Mouse (Mus musculus) kidney, adult 11 months (tissue): ENCODE results near the gene Rpl35.

Experiments used
- DNase-seq: peaks from one replicate; pipeline ENCODE4 v3.0.0; 2022

Gene Rpl35

DNA sequence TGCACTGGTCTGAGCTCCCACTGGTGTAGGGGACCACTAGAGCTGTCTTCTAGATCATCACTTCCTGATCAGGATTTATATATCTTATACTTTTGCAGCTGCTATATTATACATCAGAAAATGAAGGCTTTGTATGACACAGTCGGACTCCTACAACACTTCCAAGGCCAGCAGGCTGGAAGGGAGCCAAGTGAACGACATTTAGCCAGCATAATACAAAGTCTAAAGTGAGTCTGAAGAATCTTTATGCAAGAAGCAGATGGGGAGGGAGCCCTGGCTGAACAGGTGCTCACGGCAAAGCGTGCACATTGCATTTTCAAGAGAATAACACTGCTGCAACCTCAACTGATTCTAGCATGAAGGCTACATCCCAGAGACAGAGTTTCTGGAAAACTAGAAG is 13.0 kb downstream of the Rpl35 start:
- DNase-seq, result no peak

DNA sequence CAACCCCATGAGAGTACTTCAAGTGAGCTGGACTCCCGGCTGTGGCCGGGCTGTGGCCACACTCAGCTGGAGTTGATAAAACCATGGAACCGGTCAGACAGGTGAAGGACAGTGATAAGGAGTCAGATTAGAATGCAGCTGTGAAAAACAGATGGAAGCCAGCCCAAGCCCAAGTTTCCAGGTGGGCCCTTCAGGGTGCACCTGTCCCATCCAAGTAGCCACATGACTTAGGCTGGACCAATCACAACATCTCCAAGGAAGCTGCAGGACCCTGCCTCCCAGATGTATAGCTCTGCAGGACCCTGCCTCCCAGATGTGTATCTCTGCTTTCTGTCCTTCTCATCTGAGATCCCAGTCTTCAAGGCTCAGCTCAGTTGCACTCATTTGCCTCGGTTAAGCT is 13.4 kb downstream of the Rpl35 start:
- DNase-seq, result no peak

DNA sequence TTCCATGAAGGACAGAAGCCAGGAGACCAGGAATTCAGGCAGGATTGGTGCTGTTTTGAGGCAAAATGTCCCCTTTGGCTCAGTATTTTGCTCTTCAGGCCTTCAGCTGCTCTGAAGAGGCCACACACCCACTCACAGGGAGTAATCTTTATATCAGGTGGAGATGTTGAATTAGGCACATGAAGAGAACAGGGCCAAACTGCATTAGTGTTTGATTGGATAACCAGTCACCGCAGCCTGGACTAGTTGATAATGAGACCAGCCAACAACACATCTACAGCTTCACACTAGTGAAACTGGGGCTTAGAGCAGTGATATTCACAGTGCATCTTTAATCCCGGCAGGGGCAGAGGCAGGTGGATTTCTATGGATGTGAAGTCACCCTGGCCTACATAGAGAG is 16.5 kb downstream of the Rpl35 start:
- no peak for DNase-seq

DNA sequence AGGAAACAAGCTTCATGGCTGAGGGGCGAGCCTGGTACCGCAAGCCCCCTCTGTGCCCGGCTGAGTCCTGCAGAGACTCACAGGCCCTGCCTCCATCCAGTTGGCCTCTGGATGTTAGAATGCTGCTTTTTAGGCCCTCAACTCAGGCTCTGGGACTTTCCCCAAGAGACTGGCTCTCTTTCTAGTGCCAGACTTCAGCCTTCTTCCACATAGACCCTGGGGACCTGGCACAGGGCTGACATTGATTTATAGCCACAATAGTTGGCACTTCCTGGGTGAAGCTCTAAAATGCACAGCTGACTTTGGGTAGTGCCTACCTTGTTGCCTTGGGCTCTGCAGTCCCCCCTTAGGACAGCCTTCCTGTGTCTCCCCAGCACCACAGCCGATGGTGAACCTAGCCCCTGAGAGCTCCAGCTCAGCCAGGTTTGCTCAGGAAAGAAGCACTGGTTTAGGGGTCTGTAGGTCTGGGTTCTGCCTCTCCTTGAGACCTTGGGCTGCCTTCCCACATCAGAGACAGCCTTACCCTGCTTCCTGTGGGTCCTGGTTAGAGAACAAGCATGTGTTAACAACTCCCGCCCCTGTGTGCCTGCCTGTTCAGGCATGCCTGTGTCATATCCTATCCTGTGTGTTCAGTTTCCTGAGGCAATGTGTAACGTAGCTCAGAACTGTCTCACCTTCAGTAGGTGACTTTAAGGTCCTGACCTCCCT is 17.5 kb downstream of the Rpl35 start:
- no peak for DNase-seq

DNA sequence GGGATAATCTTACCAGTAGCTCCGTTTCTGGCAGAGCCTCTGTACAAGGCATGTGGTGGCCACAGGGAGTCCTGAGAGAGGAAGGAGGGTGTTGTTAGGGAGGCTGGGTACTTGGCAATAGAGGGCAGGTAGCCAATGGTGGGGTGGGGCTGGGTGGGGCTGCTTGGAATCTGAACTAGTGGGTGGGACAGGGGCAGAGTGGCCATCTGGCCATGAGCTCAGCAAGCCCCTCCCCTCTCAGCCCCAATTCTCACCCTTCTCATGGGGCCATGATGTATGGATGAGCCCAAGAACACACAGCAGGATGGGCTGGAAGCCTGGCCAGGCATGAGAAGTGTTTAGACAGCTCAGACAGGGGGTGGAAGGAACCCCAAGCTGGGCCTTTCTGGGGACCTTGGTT is 18.1 kb downstream of the Rpl35 start:
- no peak for DNase-seq

DNA sequence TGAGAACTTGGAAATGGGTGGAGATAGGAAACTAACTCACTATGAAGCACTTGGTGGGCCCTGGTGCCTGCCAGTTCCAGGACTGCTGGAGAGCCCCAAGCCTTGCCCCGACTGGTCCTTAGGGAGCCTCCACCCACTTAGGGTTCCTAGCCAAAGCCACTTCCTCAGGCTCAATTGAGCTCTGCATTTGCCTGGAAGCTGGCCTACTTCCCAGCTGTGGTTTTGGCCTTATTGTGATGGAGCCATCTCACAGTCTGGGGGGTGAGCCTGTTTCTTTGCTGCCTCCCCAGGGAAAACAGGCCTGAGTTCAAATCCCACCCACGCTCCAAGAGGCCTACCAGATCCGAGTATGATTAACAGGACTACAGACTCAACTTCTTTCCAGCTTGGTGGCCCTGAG is 18.8 kb downstream of the Rpl35 start:
- DNase-seq, result no peak

DNA sequence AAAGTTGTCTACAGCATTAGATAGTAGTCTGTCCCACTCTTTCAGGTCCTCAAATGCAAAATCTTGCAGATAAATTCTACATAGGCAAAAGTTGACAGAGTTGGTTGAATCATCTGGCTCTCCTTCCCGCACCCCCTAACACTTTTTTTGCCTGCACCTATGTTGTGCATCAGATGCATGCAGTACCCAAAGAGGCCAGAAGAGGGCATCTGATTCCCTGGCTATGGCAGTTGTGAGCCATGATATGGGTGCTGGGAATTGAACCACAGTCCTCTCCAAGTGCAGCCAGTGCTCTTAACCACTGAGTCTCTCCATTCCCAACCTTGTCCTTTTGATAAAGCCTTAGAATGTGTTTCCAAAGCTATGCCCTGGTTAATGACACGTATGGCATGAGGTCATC is 22.0 kb downstream of the Rpl35 start:
- DNase-seq, result no peak

DNA sequence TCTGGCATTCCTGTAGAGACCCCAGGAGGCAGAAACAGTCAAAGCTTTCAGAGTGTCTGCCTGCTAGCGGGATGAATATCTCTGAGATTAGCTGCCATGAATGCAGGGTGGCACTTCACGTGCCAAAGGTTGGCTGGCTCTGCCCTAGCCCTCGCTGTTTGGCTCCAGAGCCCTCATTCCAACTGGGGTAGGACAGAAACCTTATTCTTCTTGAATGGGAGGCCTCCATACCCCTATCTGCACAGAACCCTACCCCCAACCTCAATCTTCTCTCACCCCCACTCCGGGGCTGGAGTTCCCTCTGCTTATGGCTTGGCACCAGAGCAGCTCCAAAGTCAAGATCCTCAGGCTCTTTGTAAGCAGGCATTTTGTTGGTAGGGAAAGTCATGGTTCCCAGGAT is 27.6 kb downstream of the Rpl35 start:
- DNase-seq, result no peak

DNA sequence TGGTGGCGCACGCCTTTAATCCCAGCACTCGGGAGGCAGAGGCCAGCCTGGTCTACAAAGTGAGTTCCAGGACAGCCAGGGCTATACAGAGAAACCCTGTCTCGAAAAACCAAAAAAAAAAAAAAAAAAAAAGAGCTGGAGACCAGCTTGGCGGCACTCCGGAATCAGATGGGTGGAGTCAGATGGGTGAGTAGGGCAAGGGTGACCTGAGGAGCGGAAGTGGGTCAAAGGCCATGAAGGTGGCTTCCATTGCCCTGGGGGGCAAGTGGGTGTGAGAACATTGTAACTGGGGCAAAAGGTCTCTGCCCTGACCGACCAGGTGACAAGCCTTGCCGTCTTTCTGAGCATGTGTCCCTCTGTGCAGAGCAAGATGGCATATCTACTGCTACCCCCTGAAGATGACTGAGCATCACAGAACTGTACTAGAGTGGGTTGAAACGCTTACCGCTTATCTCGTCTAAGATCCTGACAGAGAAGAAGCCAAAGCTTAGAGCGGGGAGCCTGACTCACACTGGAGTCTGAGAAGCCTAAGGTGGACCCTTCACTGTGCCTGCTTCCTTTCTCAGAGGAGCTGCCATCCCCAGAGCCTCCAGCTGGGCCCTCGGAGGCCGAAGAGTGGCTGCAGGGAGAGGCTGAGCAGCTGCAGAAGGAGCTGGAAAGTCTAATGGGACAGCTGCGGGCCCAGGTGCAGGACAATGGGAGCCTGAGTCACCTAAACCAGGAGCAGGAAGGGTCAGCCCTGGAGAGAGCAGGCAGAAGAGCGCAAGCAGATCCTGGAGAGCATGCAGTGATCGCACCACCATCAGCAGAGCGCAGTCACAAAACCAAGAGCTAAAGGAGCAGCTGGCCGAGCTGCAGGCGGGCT is 29.3 kb downstream of the Rpl35 start:
- no peak for DNase-seq

DNA sequence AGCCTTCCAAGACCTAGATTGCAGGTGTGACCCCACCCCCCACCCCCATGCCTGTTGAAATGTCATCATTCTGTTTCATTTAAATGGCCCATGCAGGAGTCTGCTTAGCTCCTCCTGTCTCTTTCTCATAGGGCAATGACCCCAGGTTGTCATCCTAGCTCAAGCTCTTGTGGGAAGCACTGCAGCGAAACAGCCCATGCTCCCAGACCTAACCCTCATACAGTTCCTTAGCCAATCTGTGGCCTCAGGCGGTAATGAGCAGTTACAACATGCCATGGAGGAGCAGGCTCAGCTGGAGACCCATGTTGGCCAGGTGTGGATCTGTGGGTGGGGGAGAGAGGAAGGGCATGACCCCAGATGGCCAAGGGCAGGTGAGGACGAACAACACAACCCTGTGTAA is 30.2 kb downstream of the Rpl35 start:
- DNase-seq, result no peak

DNA sequence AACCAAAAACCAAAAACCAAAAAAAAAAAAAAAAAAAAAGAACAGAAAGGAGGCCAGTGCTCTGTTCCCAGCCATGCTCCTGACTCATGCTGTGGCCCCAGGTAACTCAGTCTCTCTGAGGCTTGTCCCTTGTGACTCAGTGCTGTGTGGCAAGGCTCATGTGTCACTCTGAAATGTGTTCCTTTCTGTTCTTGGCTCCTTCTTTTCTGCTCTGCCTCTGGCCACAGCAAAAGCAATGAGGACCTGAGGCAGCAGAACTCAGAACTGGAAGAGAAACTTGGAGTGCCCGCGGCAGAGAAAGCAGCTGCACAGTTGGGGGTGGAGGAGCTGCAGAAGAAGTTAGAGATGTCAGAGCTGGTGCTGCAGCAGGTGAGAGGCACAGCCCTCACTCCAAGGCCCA is 31.3 kb downstream of the Rpl35 start:
- no peak for DNase-seq

DNA sequence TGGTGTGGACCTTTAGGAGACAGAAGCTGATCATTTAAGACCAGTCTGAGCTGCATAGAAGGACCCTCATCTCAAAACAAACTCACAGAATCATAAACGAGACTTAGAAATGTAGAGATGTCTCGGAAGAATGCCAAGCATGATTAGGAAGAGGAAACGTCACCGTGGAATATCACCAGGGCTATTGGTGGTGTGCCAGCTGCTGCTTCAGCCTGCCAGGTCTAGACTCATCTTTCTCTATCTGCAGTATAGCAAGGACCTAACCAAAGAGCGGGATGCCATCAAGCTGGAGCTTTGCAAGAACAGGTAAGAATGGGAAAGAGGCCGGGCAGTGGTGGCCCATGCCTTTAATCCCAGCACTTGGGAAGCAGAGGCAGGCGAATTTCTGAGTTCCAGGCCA is 31.7 kb downstream of the Rpl35 start:
- no peak for DNase-seq

DNA sequence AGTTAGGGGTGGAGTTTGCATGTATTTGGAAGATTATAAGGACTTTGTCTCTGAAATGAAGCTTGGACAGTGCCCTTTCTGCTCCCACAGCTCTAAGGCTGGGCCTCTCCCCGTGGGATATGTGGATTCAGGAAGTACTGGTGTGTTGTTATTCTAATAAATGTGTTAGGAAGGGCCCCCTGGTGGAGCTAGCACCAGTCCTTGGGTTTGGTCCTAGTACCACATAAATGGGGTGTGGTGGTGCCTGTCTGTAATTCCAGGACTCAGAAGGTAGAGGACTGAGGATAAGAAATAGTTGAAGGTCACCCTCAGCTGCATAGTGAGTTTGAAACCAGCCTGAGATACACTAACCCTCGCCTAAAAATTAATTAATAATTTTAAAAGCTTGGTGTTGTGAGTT is 32.2 kb downstream of the Rpl35 start:
- no peak for DNase-seq

DNA sequence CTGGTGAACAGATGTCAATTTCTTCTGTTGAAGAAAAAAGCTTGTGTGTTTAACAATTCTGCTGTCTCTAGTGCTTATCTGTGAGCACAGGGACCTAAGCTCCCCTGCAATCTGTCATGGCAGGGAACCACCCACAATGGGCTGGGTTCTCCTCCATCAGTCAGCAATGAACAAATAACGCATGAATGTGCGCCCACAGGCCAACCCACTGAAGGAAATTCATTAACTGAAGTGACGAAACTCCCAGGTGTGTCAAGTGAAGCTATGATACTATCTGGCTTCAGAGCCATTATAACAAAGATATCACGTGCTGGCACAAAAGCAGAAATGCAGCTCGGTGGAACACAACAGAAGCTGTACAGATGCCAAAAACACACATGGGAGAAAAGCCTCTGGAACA is 35.4 kb downstream of the Rpl35 start:
- no peak for DNase-seq

DNA sequence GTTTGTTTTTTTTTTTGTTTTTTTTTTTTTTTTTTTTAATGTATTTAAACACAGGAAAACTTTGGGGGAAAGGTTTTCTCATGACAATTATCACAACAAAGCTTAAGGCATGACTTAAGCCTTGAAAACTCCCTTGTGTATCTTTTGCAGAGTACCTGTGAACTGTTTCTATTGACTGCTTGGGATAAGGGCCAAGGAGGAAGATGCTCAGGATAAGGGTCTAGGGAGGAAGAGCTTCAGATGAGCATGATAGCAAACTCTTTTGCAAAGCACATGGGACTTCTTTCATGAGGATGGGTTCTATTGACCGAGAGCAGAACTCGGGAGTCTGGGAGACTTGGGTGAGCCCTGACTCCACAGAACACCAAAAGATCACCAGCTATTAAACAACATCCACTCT is 35.8 kb downstream of the Rpl35 start:
- no peak for DNase-seq

DNA sequence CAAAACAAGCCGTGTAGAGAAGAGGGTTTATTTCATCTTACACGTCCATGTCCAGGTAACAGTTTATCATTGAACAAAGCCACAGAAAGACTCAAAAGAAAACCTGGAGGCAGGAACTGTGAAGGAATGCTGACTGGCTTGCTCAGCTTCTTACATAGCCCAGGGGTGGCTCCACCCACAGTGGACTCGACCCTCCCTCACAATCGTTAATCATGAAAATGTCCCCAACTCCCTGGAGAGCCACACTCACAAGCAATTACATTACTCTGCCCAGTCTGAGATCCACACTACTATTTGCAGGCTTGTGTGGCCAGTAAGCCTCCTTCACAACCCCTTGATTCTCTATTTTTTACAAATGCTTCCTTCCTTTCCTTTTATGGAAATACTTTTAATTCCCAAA is 41.2 kb downstream of the Rpl35 start:
- DNase-seq, result no peak

DNA sequence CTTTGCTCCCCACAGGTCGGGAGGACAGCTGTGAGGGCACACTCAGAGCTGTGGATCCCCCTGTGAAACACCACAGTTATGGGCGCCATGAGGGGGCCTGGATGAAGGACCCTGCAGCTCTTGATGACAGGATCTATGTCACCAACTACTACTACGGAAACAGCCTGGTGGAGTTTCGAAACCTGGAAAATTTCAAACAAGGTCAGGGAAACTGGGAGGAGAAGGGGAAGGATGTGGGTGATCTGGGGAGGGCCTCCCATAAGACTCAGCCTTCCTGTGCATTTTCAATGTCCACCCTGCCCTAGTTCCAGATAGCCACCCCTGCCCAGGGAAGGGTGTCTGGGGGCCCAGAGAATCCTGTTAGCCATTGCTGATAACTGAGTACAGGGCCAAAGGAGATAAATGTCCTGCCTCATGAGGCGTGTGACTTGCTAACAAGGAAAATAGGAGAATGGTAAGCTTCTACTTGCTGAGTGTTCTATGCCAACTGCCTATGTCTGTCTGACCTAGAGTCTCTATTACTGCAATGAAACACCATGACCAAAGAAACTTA is 47.7 kb downstream of the Rpl35 start:
- no peak for DNase-seq

DNA sequence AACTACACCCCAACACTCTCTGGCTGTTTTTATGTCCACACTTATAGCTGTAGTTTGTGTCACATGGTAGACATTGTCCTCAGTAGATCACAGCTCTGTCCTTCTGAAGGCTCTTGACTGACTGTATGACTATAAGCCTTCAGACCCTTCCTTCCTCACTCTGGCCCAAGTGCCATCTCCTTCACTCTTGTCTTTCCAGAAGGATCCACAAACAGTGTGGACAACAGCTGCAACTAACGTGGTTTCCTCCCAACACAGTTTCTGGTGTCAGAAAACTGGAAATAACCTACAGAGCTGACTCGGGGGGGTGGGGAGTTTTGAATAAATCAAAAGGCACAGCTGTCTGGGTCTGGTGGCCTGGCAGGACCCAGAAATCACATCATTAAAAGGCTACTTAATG is 49.4 kb downstream of the Rpl35 start:
- no peak for DNase-seq

DNA sequence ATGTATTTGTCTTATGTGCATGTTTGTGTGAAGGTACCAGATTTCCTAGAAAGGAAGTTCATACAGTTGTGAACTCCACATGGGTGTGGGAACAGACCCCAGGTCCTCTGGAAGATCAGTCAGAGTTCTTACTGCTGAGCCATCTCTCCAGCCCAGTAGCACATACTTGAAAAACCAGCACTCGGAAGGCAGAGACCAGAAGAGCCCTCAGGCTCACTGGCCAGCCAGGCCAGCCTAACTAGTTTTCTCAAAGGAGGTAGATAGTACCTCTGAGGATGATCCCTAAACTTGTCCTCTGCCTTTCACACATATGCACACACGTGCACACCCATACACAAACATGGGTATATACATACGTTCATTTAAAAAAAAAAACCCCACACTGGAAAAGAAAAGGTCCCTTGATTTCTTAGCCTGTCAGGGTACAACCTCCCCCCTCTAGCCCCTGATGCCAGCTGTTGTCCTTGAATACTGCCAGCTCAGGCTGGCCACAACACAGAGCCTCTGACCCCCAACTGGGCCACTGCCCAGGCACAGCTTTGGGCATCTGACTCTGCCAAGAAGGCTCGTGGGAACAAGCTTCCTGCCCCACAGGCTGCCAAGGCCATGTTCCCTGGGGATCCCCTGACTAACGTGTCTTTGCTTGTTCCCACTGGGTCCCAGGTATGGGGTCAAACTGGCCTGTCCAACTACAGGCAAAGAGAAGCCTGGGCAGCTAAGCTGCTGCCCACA is 52.1 kb downstream of the Rpl35 start:
- peak; percentile 26 for DNase-seq
